Mouse (Mus musculus): Measurements from ENCODE around the gene Arhgap28. TPM values are rescaled to one million over a fixed set of nuclear protein-coding genes. Genes with fewer than 3 reads are reported as not detected.

The Arhgap28 gene
- total RNA-seq, 2 experiments from 2014 or later, result 0.73 to 0.85 TPM

DNA sequence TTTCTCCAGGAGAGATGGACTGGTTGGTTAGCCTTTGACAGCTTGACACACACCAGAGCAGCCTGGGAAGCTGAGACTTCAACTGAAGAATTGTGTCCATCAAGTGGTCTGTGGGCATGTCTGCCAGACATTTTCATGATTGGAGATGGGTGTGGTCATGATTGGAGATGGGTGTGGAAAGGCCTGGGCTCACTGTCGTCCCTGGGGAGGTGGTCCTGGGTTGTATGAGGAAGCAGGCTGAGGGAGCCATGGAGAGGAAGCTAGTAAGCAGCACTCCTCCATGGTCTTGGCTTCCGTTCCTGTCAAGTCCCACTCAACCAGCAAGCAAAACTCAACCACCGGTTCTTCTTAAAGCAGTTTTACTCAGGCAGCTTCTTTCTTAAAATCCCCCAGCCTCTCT, 176.5 kb downstream of the Arhgap28 start:
- no peak for DNase-seq (ENCODE audit: low spot score in 2 of 2)
- intact Hi-C loops (cut with DNase I), result no loop called here

GRCm38 (mm10) chr17:67816916-67817315, 187.0 kb downstream of the Arhgap28 start:
- DNase-seq (ENCODE audit: low spot score in 2 of 2), result no peak
- intact Hi-C loops (cut with DNase I), result no loop called here

DNA sequence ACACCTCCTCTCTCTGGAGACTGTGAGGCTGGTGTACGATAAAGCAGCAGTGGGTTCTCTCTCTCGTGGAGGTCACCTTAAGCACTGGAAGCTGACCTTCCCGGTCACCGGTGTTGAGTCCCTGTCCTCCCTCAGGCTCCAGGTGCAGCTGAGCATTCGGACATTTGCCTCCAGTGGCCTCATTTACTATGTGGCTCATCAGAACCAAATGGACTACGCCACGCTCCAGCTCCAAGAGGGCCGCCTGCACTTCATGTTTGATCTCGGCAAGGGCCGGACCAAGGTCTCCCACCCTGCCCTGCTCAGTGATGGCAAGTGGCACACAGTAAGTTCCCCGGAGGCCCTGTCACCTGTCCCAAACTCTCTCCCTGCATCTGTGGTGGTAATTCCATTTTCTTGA, 188.2 kb downstream of the Arhgap28 start:
- no peak for DNase-seq (ENCODE audit: low spot score in 2 of 2)
- intact Hi-C loops (cut with DNase I), result no loop called here

DNA sequence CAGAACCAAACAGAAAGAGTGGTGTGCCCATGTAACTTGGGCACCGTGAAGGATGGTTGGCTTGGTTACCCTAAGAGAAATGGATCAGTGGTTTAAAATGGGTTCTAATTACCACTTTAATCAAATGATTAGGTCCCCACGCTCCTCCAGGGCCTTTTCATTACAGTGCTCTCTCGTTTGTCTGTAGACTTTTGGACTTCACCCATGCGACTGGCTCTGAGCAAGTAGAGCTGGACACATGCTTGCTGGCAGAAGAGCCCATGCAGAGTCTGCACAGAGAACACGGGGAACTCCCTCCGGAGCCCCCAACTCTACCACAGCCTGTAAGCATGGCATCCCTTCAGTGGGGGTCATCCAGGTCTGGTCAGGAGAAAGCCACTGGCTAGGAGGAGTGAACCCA, 190.3 kb downstream of the Arhgap28 start:
- intact Hi-C loops (cut with DNase I), result no loop called here
- no peak for DNase-seq (ENCODE audit: low spot score in 2 of 2)

- no peak for DNase-seq (ENCODE audit: low spot score in 2 of 2)
- intact Hi-C loops (cut with DNase I), result no loop called here
Measured at GRCm38 (mm10) chr17:67809171-67809570, 194.7 kb downstream of the Arhgap28 start.
